In genomic region chr5:89839627-89840026, GRCm38 (mm10) we compare ENCODE assay signal across 9 mouse cellular contexts. TPM values are rescaled to one million over a fixed set of nuclear protein-coding genes. Genes with fewer than 3 reads are reported as not detected.
DNase-seq lines count a peak whose midpoint lies in the region; ATAC-seq and TF ChIP-seq lines count a peak whose summit lies in the region.
"Had no signal": no experiment of that assay in that cellular context is flagged by ENCODE, and none has a peak within 500 bp of the region (broad histone marks: within the 10 kb centered on the region; RNA-seq: fewer than 3 reads in every experiment).

No protein-coding gene starts in this region.

- peak; percentile 8 for DNase-seq in cerebellum, adult 11 months
- DNase-seq in cerebellum, adult 8-10 months: no peak
- no peak for DNase-seq in midbrain, postnatal 0 days (ENCODE audit: low spot score)
- no peak for DNase-seq in midbrain, embryonic 10.5 days (ENCODE audit: low spot score)
- DNase-seq in gastrocnemius, postnatal 10 days: peak; percentile 23
- peak; percentile 36 for DNase-seq in lung, postnatal 0 days (ENCODE audit: low spot score)
- no peak for DNase-seq in embryo, embryonic 11 days

- no peak overlapping the region for H3K4me2 ChIP-seq in midbrain, postnatal 0 days (ENCODE audit: low read depth, low read length, poor library complexity, severe bottlenecking)
- no peak overlapping the region for H3K4me2 ChIP-seq in lung, postnatal 0 days (replicated peaks; ENCODE audit: low read depth, low read length)
- H3K4me2 ChIP-seq in hindbrain, embryonic 13.5 days: no peak overlapping the region
- H3K4me2 ChIP-seq: embryonic facial prominence, embryonic 12.5 days had no signal

- 76% methylated on average over 4 of the region's 4 CpGs for WGBS in midbrain, postnatal 0 days
- WGBS in midbrain, embryonic 10.5 days: 89% methylated on average over 4 of the region's 4 CpGs
- WGBS in lung, postnatal 0 days: 52% methylated on average over 4 of the region's 4 CpGs
- WGBS in hindbrain, embryonic 13.5 days: 88% methylated on average over 4 of the region's 4 CpGs

- no peak for ATAC-seq in midbrain, postnatal 0 days (ENCODE audit: low FRiP score)
- ATAC-seq in lung, postnatal 0 days: no peak
- no peak for ATAC-seq in hindbrain, embryonic 13.5 days (ENCODE audit: low FRiP score)

- no peaks in the 10 kb centered on the region for H3K4me1 ChIP-seq in midbrain, postnatal 0 days (ENCODE audit: insufficient read depth, low read length)
- H3K4me1 ChIP-seq in midbrain, embryonic 10.5 days: no peaks in the 10 kb centered on the region
- H3K4me1 ChIP-seq in lung, postnatal 0 days (ENCODE audit: insufficient read depth, low read depth, low read length): peaks cover 3% of the 10 kb centered on the region; the same call in 1 of the 2 replicates
- peaks cover 6% of the 10 kb centered on the region; the same call in 1 of the 2 replicates for H3K4me1 ChIP-seq in hindbrain, embryonic 13.5 days (replicated peaks)

- TF ChIP-seq CTCF in midbrain, postnatal 0 days (IDR thresholded peaks at IDR 0.05): peak; percentile 42; the same call in 1 of the 2 replicates
- TF ChIP-seq CTCF in lung, postnatal 0 days (IDR thresholded peaks at IDR 0.05): peak; percentile 64

- no peak overlapping the region for H3K9ac ChIP-seq in midbrain, postnatal 0 days (replicated peaks; ENCODE audit: low read length, poor library complexity, severe bottlenecking)
- H3K9ac ChIP-seq in lung, postnatal 0 days (replicated peaks; ENCODE audit: low read depth): no peak overlapping the region
- no peak overlapping the region for H3K9ac ChIP-seq in hindbrain, embryonic 13.5 days
- H3K9ac ChIP-seq: embryonic facial prominence, embryonic 12.5 days had no signal

- no peak for TF ChIP-seq EP300 in lung, postnatal 0 days (IDR thresholded peaks at IDR 0.05)

- no peak overlapping the region for H3K4me3 ChIP-seq in midbrain, postnatal 0 days (ENCODE audit: low read depth, low read length)
- H3K4me3 ChIP-seq in midbrain, embryonic 10.5 days: no peak overlapping the region
- no peak overlapping the region for H3K4me3 ChIP-seq in lung, postnatal 0 days (ENCODE audit: low read depth, low read length)
- no peak overlapping the region for H3K4me3 ChIP-seq in hindbrain, embryonic 13.5 days
- H3K4me3 ChIP-seq: embryonic facial prominence, embryonic 12.5 days had no signal

- no peaks in the 10 kb centered on the region for H3K27me3 ChIP-seq in midbrain, postnatal 0 days (ENCODE audit: insufficient read depth, low read length)
- no peaks in the 10 kb centered on the region for H3K27me3 ChIP-seq in midbrain, embryonic 10.5 days (ENCODE audit: low read depth, poor library complexity, severe bottlenecking)
- no peaks in the 10 kb centered on the region for H3K27me3 ChIP-seq in lung, postnatal 0 days (replicated peaks; ENCODE audit: insufficient read depth, low read length)
- no peaks in the 10 kb centered on the region for H3K27me3 ChIP-seq in hindbrain, embryonic 13.5 days
- H3K27me3 ChIP-seq: embryonic facial prominence, embryonic 12.5 days had no signal

- no peaks in the 10 kb centered on the region for H3K9me3 ChIP-seq in midbrain, postnatal 0 days (ENCODE audit: low read length)
- H3K9me3 ChIP-seq in midbrain, embryonic 10.5 days (replicated peaks): no peaks in the 10 kb centered on the region
- no peaks in the 10 kb centered on the region for H3K9me3 ChIP-seq in lung, postnatal 0 days (ENCODE audit: low read length)
- no peaks in the 10 kb centered on the region for H3K9me3 ChIP-seq in hindbrain, embryonic 13.5 days
- H3K9me3 ChIP-seq: embryonic facial prominence, embryonic 12.5 days had no signal

- H3K36me3 ChIP-seq in midbrain, postnatal 0 days (ENCODE audit: insufficient read depth, low read length): no peaks in the 10 kb centered on the region
- no peaks in the 10 kb centered on the region for H3K36me3 ChIP-seq in midbrain, embryonic 10.5 days
- H3K36me3 ChIP-seq in lung, postnatal 0 days (ENCODE audit: insufficient read depth, low read length): no peaks in the 10 kb centered on the region
- H3K36me3 ChIP-seq in hindbrain, embryonic 13.5 days: no peaks in the 10 kb centered on the region
- H3K36me3 ChIP-seq: embryonic facial prominence, embryonic 12.5 days had no signal

- H3K27ac ChIP-seq in midbrain, postnatal 0 days (ENCODE audit: low read depth, low read length): no peak overlapping the region
- no peak overlapping the region for H3K27ac ChIP-seq in midbrain, embryonic 10.5 days (replicated peaks)
- H3K27ac ChIP-seq in lung, postnatal 0 days (ENCODE audit: low read length): no peak overlapping the region
- H3K27ac ChIP-seq in hindbrain, embryonic 13.5 days: no peak overlapping the region
- H3K27ac ChIP-seq: embryonic facial prominence, embryonic 12.5 days had no signal

RNA-seq across cellular contexts. Expression of gene Adamts3, which starts 43.5 kb away (rescaled TPM):
- 10.9 and 15.7 TPM in 2 replicates for total RNA-seq in midbrain, postnatal 0 days (2014; rRNA removed)
- 2.7 and 2.9 TPM in 2 replicates for polyA plus RNA-seq in midbrain, postnatal 0 days (2015; fragmentation: Nextera tagmentation; extraction: Ambion mirVana)
- polyA plus RNA-seq in midbrain, embryonic 10.5 days (2016; fragmentation: Nextera tagmentation; extraction: Ambion mirVana): 4.2 and 5.1 TPM in 2 replicates
- 1 to 10 TPM; 5.4 to 5.8 TPM for total RNA-seq in gastrocnemius, postnatal 10 days (2021)
- 1.2 and 1.4 TPM in 2 replicates for polyA plus RNA-seq in lung, postnatal 0 days (2015; fragmentation: Nextera tagmentation; extraction: Ambion mirVana)
- polyA plus RNA-seq in hindbrain, embryonic 13.5 days (2015; fragmentation: Nextera tagmentation; extraction: Ambion mirVana): 2.8 and 4.2 TPM in 2 replicates

Comparison
In these comparisons a context has a peak if more than half of its experiments do, and no peak if none do; other contexts are left out.
1. DNase-seq: peak in cerebellum, adult 11 months (single experiment), gastrocnemius, postnatal 10 days (single experiment) and lung, postnatal 0 days (single experiment); none in cerebellum, adult 8-10 months (single experiment), midbrain, postnatal 0 days (single experiment), midbrain, embryonic 10.5 days (single experiment) and embryo, embryonic 11 days (single experiment).